Mouse (Mus musculus) leukemia stem cell, adult 10-12 weeks (primary cell): ENCODE data around the gene Olfr1251. TPM values are rescaled to one million over a fixed set of nuclear protein-coding genes. Genes with fewer than 3 reads are reported as not detected.

Source experiments
- polyA plus RNA-seq: library from polyadenylated mRNA; stranded (reverse); fragments of >175 nt; gene quantifications from 2 replicates; pipeline ENCODE4 v1.2.3, GENCODE M21; 2012; ENCODE audit warnings: low replicate concordance

Gene Olfr1251
- polyA plus RNA-seq: not detected in 2 replicates

DNA sequence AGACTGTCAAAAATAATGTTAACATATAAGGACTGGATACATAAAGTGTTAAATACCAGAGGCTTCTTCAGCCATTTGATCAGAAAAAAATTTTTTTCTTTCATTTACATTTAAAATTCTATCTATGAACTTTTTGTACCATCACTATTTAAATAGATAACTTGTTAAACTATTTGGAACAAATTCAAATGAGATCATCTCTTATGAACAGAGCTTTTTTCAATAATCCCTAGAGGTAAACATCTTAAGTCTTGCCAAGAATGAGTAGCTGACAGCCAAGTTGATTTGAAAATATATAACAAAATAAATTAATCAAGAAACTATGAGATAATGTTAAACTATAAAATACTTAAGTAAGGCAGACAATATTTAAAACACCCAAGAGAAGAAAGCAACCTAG lies at the start of gene Olfr1251:
Gene Olfr1251 (minus strand): TSS at position 101 of the 400 bp plus-strand sequence.

DNA sequence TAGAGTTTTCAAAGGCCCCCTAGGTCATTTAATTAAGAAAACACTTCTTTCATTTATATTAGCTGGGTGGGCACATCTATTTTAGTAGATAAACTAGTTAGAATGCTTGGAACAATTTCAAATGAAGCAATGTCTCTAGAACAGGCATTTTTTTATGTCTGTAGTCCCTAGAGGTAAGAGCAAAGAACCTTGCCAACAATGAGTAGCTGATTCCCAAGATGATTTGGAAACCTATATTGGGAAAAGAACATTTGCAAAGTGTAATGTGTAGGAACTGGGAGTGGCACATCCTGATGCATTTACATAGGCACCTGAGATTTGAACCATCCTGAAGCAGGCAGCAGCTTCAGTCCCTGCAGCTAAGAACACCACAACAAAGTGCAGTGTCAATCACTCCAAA lies 10.4 kb downstream of the Olfr1251 start, which contains the start of gene Olfr1250:
Gene Olfr1250 (minus strand): TSS at position 101 of the 400 bp plus-strand sequence.

DNA sequence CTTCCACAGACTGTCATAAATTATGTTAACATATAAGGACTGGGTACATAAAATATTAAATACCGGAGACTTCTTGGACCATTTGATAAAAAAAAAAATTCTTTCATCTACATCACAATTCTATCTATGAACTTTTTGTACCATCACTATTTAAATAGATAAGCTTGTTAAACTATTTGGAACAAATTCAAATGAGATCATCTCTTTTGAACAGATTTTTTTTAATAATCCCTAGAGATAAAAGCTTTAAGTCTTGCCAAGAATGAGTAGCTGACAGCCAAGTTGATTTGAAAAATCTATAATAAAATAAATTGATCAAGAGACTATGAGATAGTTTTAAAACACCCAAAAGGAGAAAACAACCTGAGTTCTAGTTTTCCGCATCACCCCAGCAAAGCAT lies 36.9 kb downstream of the Olfr1251 start, which contains the start of gene Olfr1249:
Gene Olfr1249 (minus strand): TSS at position 101 of the 400 bp plus-strand sequence.

DNA sequence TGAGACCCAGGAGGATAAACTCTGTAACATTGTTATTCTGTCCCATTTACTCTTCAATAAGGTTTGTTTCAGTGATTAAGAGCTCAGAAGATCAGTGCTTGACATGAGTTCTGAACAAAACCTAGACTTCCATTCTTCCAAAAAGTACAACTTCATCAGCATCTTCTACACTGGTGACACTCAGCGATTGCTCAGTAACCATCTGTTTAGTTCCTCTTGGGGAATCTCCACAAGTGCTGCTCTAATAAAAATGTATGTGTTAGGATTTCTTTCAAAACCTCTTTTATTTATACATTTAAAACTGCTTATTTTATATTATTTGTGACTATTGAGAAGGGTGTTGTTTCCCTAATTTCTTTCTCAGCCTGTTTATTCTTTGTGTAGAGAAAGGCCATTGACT lies 53.6 kb downstream of the Olfr1251 start, which contains the start of gene Olfr1248:
Gene Olfr1248 (minus strand): TSS at position 101 of the 400 bp plus-strand sequence.

Other genes with a start within 250 kb of the Olfr1251 start
- not detected in 2 replicates for gene Olfr1240, start 228.9 kb downstream of the Olfr1251 start, polyA plus RNA-seq
- gene Olfr1241, start 184.8 kb downstream of the Olfr1251 start, polyA plus RNA-seq: not detected in 2 replicates
- gene Olfr1242, start 173.6 kb downstream of the Olfr1251 start, polyA plus RNA-seq: not detected in 2 replicates
- gene Olfr1243, start 140.4 kb downstream of the Olfr1251 start, polyA plus RNA-seq: not detected in 2 replicates
- not detected in 2 replicates for gene Olfr1245, start 93.5 kb downstream of the Olfr1251 start, polyA plus RNA-seq
- gene Olfr1246, start 78.8 kb downstream of the Olfr1251 start, polyA plus RNA-seq: not detected in 2 replicates
- not detected in 2 replicates for gene Olfr1247, start 57.8 kb downstream of the Olfr1251 start, polyA plus RNA-seq
- gene Olfr1248, start 53.7 kb downstream of the Olfr1251 start, polyA plus RNA-seq: not detected in 2 replicates
- gene Olfr1249, start 37.0 kb downstream of the Olfr1251 start, polyA plus RNA-seq: not detected in 2 replicates
- gene Olfr1250, start 10.5 kb downstream of the Olfr1251 start, polyA plus RNA-seq: not detected in 2 replicates
- not detected in 2 replicates for gene Olfr1252, start 53.1 kb upstream of the Olfr1251 start, polyA plus RNA-seq
- 0.05 TPM in 1 of 2 replicates, not detected in the other for gene Olfr1253, start 85.2 kb upstream of the Olfr1251 start, polyA plus RNA-seq
- gene Olfr1254, start 121.7 kb upstream of the Olfr1251 start, polyA plus RNA-seq: not detected in 2 replicates
- not detected in 2 replicates for gene Olfr1255, start 140.1 kb upstream of the Olfr1251 start, polyA plus RNA-seq
- not detected in 2 replicates for gene Olfr1256, start 169.6 kb upstream of the Olfr1251 start, polyA plus RNA-seq
- gene Olfr48, start 176.3 kb upstream of the Olfr1251 start, polyA plus RNA-seq: not detected in 2 replicates
- not detected in 2 replicates for gene Olfr1257, start 206.5 kb upstream of the Olfr1251 start, polyA plus RNA-seq